Mouse (Mus musculus) testis, postnatal 14 days (tissue): ENCODE measurements around the gene Pld4.
A peak's percentile ranks its signal among the peaks of the same experiment; 100 is the strongest.

Experiments
- DNase-seq: peaks from one replicate; pipeline ENCODE4 v3.0.0; 2021; ENCODE audit warnings: low spot score

Gene Pld4

GRCm38 (mm10) chr12:112738281-112739022 lies 22.0 kb upstream of the Pld4 start:
- no peak for DNase-seq

GRCm38 (mm10) chr12:112739023-112739568 lies 21.4 kb upstream of the Pld4 start:
- no peak for DNase-seq

- DNase-seq: no peak
These were observed 17.7 kb upstream of the Pld4 start for GRCm38 (mm10) chr12:112742768-112743167.

- DNase-seq: peak; percentile 69
These were observed 17.1 kb upstream of the Pld4 start for GRCm38 (mm10) chr12:112743168-112743975.

- no peak for DNase-seq
These were observed 16.2 kb upstream of the Pld4 start for GRCm38 (mm10) chr12:112744211-112744610.

GRCm38 (mm10) chr12:112744891-112745580 lies 15.4 kb upstream of the Pld4 start:
- no peak for DNase-seq

GRCm38 (mm10) chr12:112745716-112746115 lies 14.7 kb upstream of the Pld4 start:
- no peak for DNase-seq

- no peak for DNase-seq
These were observed 14.0 kb upstream of the Pld4 start for GRCm38 (mm10) chr12:112746461-112746807.

- no peak for DNase-seq
These were observed 13.4 kb upstream of the Pld4 start for GRCm38 (mm10) chr12:112746808-112747605.

- no peak for DNase-seq
These were observed 12.9 kb upstream of the Pld4 start for GRCm38 (mm10) chr12:112747606-112747970.

GRCm38 (mm10) chr12:112750976-112751375 lies 9.5 kb upstream of the Pld4 start:
- no peak for DNase-seq

- no peak for DNase-seq
These were observed 8.1 kb upstream of the Pld4 start for GRCm38 (mm10) chr12:112752399-112752798.

- no peak for DNase-seq
These were observed 4.6 kb upstream of the Pld4 start for GRCm38 (mm10) chr12:112755900-112756299.

GRCm38 (mm10) chr12:112757896-112758295 lies 2.6 kb upstream of the Pld4 start:
- DNase-seq: no peak

GRCm38 (mm10) chr12:112759471-112759870 lies 984 bp upstream of the Pld4 start:
- DNase-seq: no peak

GRCm38 (mm10) chr12:112761411-112761810 lies 956 bp downstream of the Pld4 start:
- DNase-seq: no peak

GRCm38 (mm10) chr12:112762018-112762417 lies 1.6 kb downstream of the Pld4 start:
- no peak for DNase-seq

GRCm38 (mm10) chr12:112763176-112763575 lies 2.7 kb downstream of the Pld4 start:
- DNase-seq: no peak

GRCm38 (mm10) chr12:112764141-112764540 lies 3.7 kb downstream of the Pld4 start:
- no peak for DNase-seq

- DNase-seq: no peak
These were observed 4.5 kb downstream of the Pld4 start for GRCm38 (mm10) chr12:112764991-112765390.

- DNase-seq: no peak
These were observed 6.1 kb downstream of the Pld4 start for GRCm38 (mm10) chr12:112766586-112766985.
